Mouse (Mus musculus) CH12.LX (cell line): ENCODE measurements at regions not wholly inside any gene's neighbourhood (a gene's known extent, or its start where the extent isn't known, plus 50 kb on each side); places are given as distances from the start of the nearest gene placed in this dataset.

ENCODE experiments used
- CHD1 ChIP-seq: IDR thresholded peaks from 2 replicates; pipeline ENCODE4 v1.6.1; 2012; ENCODE audit warnings: low read depth, low read length, improper control_type of control experiment, inconsistent platforms
- CTCF ChIP-seq, 2 experiments: IDR thresholded peaks in 1 of 2; conservative IDR thresholded peaks in 1 of 2; 2 replicates each; pipeline ENCODE4 v1.5.1; 2011 to 2012; ENCODE audit warnings: low read depth in 2 of 2, low read length in 2 of 2, improper control_type of control experiment in 1 of 2, inconsistent platforms in 1 of 2, mild to moderate bottlenecking in 1 of 2, moderate library complexity in 1 of 2
- E2F4 ChIP-seq: IDR thresholded peaks from 2 replicates; pipeline ENCODE4 v1.6.1; 2011; ENCODE audit warnings: low read depth, low read length, improper control_type of control experiment; ENCODE audit not compliant: insufficient replicate concordance
- ELF1 ChIP-seq: IDR thresholded peaks from 2 replicates; pipeline ENCODE4 v1.6.1; 2014; ENCODE audit warnings: low read depth, mild to moderate bottlenecking, inconsistent platforms, low read length, improper control_type of control experiment
- EP300 ChIP-seq: IDR thresholded peaks from 2 replicates; pipeline ENCODE4 v1.6.1; 2011; ENCODE audit warnings: low read length, improper control_type of control experiment
- KAT2A ChIP-seq: IDR thresholded peaks from 2 replicates; pipeline ENCODE4 v1.6.1; 2012; ENCODE audit warnings: low read length, improper control_type of control experiment, inconsistent platforms; ENCODE audit not compliant: insufficient replicate concordance
- NRF1 ChIP-seq: IDR thresholded peaks from 2 replicates; pipeline ENCODE4 v1.6.1; 2014; ENCODE audit warnings: low read depth, mild to moderate bottlenecking, inconsistent platforms, low read length, improper control_type of control experiment, moderate library complexity
- POLR2A ChIP-seq: IDR thresholded peaks from 2 replicates; pipeline ENCODE4 v1.6.1; 2011; ENCODE audit warnings: low read depth, mild to moderate bottlenecking, improper control_type of control experiment, low read length
- SIN3A ChIP-seq: IDR thresholded peaks from 2 replicates; pipeline ENCODE4 v1.6.1; 2012; ENCODE audit warnings: low read length, improper control_type of control experiment, inconsistent platforms
- USF1 ChIP-seq: IDR thresholded peaks from 2 replicates; pipeline ENCODE4 v1.6.1; 2014; ENCODE audit warnings: low read depth, mild to moderate bottlenecking, inconsistent platforms, low read length, improper control_type of control experiment

- TF ChIP-seq CTCF (conservative IDR thresholded peaks at IDR 0.05 in 1 of 2, IDR thresholded peaks at IDR 0.05 in 1 of 2; ENCODE audit: low read depth in 2 of 2, low read length in 2 of 2) = no peak
- no peak for TF ChIP-seq CHD1
- TF ChIP-seq SIN3A = no peak
- no peak for TF ChIP-seq POLR2A
- no peak for TF ChIP-seq NRF1
- TF ChIP-seq ELF1 = no peak
- TF ChIP-seq KAT2A = no peak
- no peak for TF ChIP-seq EP300
- TF ChIP-seq USF1 = no peak
- TF ChIP-seq E2F4 = no peak
Observed at GRCm38 (mm10) chr12:70758080-70758479, 67.2 kb upstream of the Frmd6 start.
